Mouse (Mus musculus) E14TG2a.4 (cell line): ENCODE results near the gene Rmdn3.
A peak's percentile ranks its signal among the peaks of the same experiment; 100 is the strongest.

Source experiments
- H3K27me3 ChIP-seq: 2 replicates; pipeline ENCODE4 v1.6.1; 2014; ENCODE audit warnings: low read length, control low read depth; ENCODE audit not compliant: insufficient read depth
- H3K36me3 ChIP-seq: 2 replicates; pipeline ENCODE4 v1.6.1; 2014; ENCODE audit warnings: low read length, control low read depth; ENCODE audit not compliant: insufficient read depth
- H3K4me1 ChIP-seq: replicated peaks from 2 replicates; pipeline ENCODE4 v1.6.1; 2014; ENCODE audit warnings: low read depth, low read length, control low read depth
- H3K4me3 ChIP-seq: replicated peaks from 2 replicates; pipeline ENCODE4 v1.5.1; 2014; ENCODE audit warnings: mild to moderate bottlenecking, low read length
- H3K9me3 ChIP-seq: 2 replicates; pipeline ENCODE4 v1.6.1; 2014; ENCODE audit warnings: low read length, control low read depth
- CTCF ChIP-seq: conservative IDR thresholded peaks from 2 replicates; pipeline ENCODE4 v1.5.1; 2014; ENCODE audit warnings: low read length
- NANOG ChIP-seq: IDR thresholded peaks from 2 replicates; pipeline ENCODE4 v1.6.1; 2014; ENCODE audit warnings: borderline replicate concordance, low read length, mixed read lengths
- POU5F1 ChIP-seq: IDR thresholded peaks from 2 replicates; pipeline ENCODE4 v1.6.1; 2014; ENCODE audit warnings: low read length, borderline replicate concordance

Rmdn3 gene

DNA sequence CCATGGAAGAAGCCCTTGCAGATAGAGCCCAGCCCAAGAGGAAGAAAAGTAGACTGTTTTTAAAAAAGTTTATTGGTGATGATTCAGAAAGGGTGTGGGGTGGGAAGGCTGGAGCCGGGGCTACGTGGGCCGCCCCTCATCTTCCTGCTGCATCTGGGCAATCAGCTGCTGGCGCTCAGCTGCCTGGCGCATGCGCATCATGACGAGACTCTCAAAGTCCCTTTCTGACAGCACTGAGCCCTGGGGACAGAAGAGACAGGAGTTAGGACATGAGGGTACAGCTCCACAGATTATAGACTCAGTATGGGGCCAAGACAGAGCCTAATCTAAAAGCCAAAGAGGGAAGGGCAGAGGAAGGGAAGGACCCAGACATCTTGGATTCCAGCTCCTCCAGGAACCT, 15.6 kb upstream of the Rmdn3 start:
- 0 out of 2 replicates have a peak, but pooled peaks cover 7% of the 10 kb centered on the region for H3K36me3 ChIP-seq
- H3K4me1 ChIP-seq, result peaks cover 46% of the 10 kb centered on the region
- peaks cover 25% of the 10 kb centered on the region for H3K27me3 ChIP-seq
- no peaks in the 10 kb centered on the region for H3K9me3 ChIP-seq
- H3K4me3 ChIP-seq, result no peak overlapping the region
- TF ChIP-seq POU5F1, result no peak
- TF ChIP-seq CTCF, result no peak
- TF ChIP-seq NANOG, result no peak

- H3K9me3 ChIP-seq, result no peaks in the 10 kb centered on the region
- TF ChIP-seq POU5F1, result no peak
- no peak for TF ChIP-seq NANOG
- no peak for TF ChIP-seq CTCF
- peaks cover 33% of the 10 kb centered on the region for H3K27me3 ChIP-seq
- 0 out of 2 replicates have a peak, but pooled peaks cover 4% of the 10 kb centered on the region for H3K36me3 ChIP-seq
- no peak overlapping the region for H3K4me3 ChIP-seq
- peaks cover 48% of the 10 kb centered on the region for H3K4me1 ChIP-seq
These were observed 14.7 kb upstream of the Rmdn3 start for GRCm38 (mm10) chr2:119171574-119171973.

GRCm38 (mm10) chr2:119170282-119170681, 13.4 kb upstream of the Rmdn3 start:
- H3K4me1 ChIP-seq, result peaks cover 55% of the 10 kb centered on the region
- H3K4me3 ChIP-seq, result no peak overlapping the region
- TF ChIP-seq POU5F1 (no peak), CTCF (no peak), NANOG (no peak)
- H3K36me3 ChIP-seq, result no peaks in the 10 kb centered on the region
- H3K9me3 ChIP-seq, result no peaks in the 10 kb centered on the region
- peaks cover 43% of the 10 kb centered on the region for H3K27me3 ChIP-seq

GRCm38 (mm10) chr2:119167866-119168256, 11.0 kb upstream of the Rmdn3 start:
- no peak for TF ChIP-seq CTCF
- TF ChIP-seq NANOG, result no peak
- no peak for TF ChIP-seq POU5F1
- peak overlapping the region; percentile 82 for H3K4me3 ChIP-seq

GRCm38 (mm10) chr2:119166901-119167865, 10.3 kb upstream of the Rmdn3 start, which contains the start of gene Gchfr:
TSS of gene Gchfr (plus strand) at chr2:119167773.
- H3K9me3 ChIP-seq, result no peaks in the 10 kb centered on the region
- H3K4me1 ChIP-seq, result peaks cover 30% of the 10 kb centered on the region
- TF ChIP-seq CTCF (no peak), NANOG (peak; percentile 64; the same call in 1 of the 2 replicates)
- peak within 1 kb of the TSS; percentile 82 for H3K4me3 ChIP-seq
- H3K27me3 ChIP-seq, result peaks cover 57% of the 10 kb centered on the region
- H3K36me3 ChIP-seq, result no peaks in the 10 kb centered on the region

More at GRCm38 (mm10) chr2:119167866-119168256, 11.0 kb upstream of the Rmdn3 start:
- Histone ChIP-seq H3K27me3 (peaks cover 57% of the 10 kb centered on the region), H3K9me3 (no peaks in the 10 kb centered on the region), H3K4me1 (peaks cover 35% of the 10 kb centered on the region), H3K36me3 (no peaks in the 10 kb centered on the region)

GRCm38 (mm10) chr2:119165401-119165800, 8.6 kb upstream of the Rmdn3 start:
- H3K27me3 ChIP-seq, result peaks cover 61% of the 10 kb centered on the region
- no peak overlapping the region for H3K4me3 ChIP-seq
- H3K4me1 ChIP-seq, result peaks cover 32% of the 10 kb centered on the region
- TF ChIP-seq CTCF, result 0 out of 2 replicates have a peak, but pooled peaks have one; percentile 11
- TF ChIP-seq NANOG, result no peak
- H3K36me3 ChIP-seq, result no peaks in the 10 kb centered on the region
- no peaks in the 10 kb centered on the region for H3K9me3 ChIP-seq

DNA sequence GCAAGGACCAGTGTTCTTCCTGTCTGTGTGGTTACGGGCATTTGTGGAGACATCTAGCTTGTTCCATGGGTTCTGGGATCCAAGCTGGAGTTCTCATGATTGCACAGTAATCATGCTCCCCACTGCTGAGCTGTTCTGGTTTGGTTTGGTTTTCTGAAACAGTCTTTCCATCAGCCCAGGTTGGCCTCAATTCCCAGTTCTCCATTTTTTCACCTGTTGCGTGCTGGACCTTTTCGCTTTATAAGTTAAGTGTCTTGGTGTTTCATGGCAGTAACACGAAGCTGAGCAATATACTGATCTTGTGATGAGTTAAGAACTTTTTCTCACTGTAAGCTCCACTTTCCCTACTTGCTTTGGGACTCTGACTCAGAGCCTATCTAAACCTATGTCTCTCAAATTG, 7.2 kb upstream of the Rmdn3 start:
- no peak for TF ChIP-seq CTCF
- no peak for TF ChIP-seq POU5F1
- TF ChIP-seq NANOG, result no peak
- Histone ChIP-seq H3K36me3 (no peaks in the 10 kb centered on the region), H3K27me3 (peaks cover 50% of the 10 kb centered on the region), H3K9me3 (no peaks in the 10 kb centered on the region), H3K4me3 (no peak overlapping the region), H3K4me1 (peaks cover 38% of the 10 kb centered on the region)

GRCm38 (mm10) chr2:119163135-119163534, 6.3 kb upstream of the Rmdn3 start:
- no peaks in the 10 kb centered on the region for H3K36me3 ChIP-seq
- peaks cover 43% of the 10 kb centered on the region for H3K27me3 ChIP-seq
- peaks cover 37% of the 10 kb centered on the region for H3K4me1 ChIP-seq
- TF ChIP-seq NANOG (no peak), CTCF (no peak), POU5F1 (no peak)
- H3K9me3 ChIP-seq, result no peaks in the 10 kb centered on the region
- H3K4me3 ChIP-seq, result no peak overlapping the region
